Mouse (Mus musculus): ENCODE measurements around the gene Hoxb9. TPM values are rescaled to one million over a fixed set of nuclear protein-coding genes. Genes with fewer than 3 reads are reported as not detected.
A peak's percentile ranks its signal among the peaks of the same experiment; 100 is the strongest.

The Hoxb9 gene
- total and polyA plus RNA-seq, 2 experiments from 2014 or later = not detected

DNA sequence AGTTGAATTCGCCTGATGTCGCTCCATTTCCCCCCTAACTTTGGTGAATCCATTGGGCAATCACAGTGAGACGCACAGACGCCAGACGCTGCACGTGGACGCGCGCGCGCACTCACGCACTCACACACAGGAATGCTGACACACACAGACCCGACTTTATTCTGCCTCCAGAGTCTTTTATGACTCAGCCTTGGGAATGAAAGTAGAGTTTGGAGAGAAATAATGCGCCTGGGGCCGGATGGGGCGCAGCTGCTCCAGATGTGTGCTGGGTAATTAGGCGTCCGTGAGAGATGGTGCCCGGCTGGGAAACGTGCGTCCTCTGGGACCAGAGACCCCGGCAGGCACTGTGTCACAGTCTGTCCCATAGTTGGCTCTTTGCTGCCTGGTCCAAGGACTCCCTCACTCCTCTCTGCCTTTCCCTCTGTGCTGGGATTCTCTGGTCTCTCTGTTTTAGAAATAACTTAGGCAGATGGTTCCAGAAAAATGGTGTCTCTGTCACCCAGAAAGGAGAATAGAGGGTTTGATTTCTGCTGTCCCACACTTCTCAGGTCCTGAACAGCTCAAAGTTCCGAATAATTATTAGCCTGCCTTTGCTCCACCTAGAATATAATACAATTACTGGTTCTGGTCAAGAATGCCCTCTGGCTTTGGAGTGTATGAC, 10.8 kb upstream of the Hoxb9 start:
- Histone ChIP-seq H3K9ac (replicated peaks; ENCODE audit: low read length) (no peak overlapping the region), H3K27me3 (ENCODE audit: insufficient read depth, low read length) (peaks cover 96% of the 10 kb centered on the region), H3K9me3 (ENCODE audit: low read length) (0 out of 2 replicates have a peak, but pooled peaks cover 4% of the 10 kb centered on the region), H3K4me2 (ENCODE audit: low read depth, low read length) (no peak overlapping the region), H3K4me3 (ENCODE audit: low read length) (no peak overlapping the region), H3K4me1 (ENCODE audit: insufficient read depth, low read length) (no peaks in the 10 kb centered on the region), H3K36me3 (ENCODE audit: insufficient read depth, low read length) (no peaks in the 10 kb centered on the region), H3K27ac (no peak overlapping the region)
- TF ChIP-seq CTCF (IDR thresholded peaks at IDR 0.05; ENCODE audit: low read depth) = no peak
- DNase-seq (ENCODE audit: low spot score) = no peak
- under 1% methylated on average over 23 of the region's 23 CpGs for whole genome bisulfite sequencing
- no peak for ATAC-seq

DNA sequence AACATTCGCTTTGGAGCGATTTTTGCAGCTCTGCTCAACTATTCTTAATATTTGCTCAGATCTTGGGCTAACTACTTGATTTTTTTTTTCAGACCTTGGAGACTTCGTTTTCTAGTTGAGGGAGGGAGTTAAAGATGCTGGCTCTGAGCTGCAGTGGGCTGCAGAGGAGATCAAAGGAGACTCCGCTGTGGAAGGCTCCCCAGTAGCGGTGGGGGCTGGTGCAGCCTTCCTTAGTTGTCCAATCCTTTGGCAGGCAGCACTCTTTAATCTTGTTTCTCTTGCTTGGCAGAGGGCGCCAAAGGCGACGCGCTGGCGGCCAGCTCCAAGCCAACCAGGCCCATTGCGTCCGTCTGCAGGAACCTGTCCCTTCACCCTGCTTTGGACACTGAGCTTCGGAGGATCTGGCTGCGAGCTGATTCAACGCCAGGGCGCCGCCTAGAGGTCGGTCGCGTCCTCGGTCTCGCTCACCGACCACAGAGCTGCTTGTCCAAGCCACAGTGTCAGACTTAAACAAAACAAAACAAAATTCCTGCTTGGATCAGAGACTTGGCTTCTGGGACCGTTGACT, 9.8 kb upstream of the Hoxb9 start:
- no peaks in the 10 kb centered on the region for H3K4me1 ChIP-seq (ENCODE audit: insufficient read depth, low read length)
- H3K4me3 ChIP-seq (ENCODE audit: low read length) = no peak overlapping the region
- 0 out of 2 replicates have a peak, but pooled peaks cover 4% of the 10 kb centered on the region for H3K9me3 ChIP-seq (ENCODE audit: low read length)
- no peak for ATAC-seq
- H3K27me3 ChIP-seq (ENCODE audit: insufficient read depth, low read length) = peaks cover 94% of the 10 kb centered on the region
- H3K4me2 ChIP-seq (ENCODE audit: low read depth, low read length) = no peak overlapping the region
- H3K27ac ChIP-seq = no peak overlapping the region
- under 1% methylated on average over 24 of the region's 24 CpGs for WGBS
- H3K36me3 ChIP-seq (ENCODE audit: insufficient read depth, low read length) = no peaks in the 10 kb centered on the region
- TF ChIP-seq CTCF (IDR thresholded peaks at IDR 0.05; ENCODE audit: low read depth) = peak; percentile 76
- DNase-seq (ENCODE audit: low spot score) = peak; percentile 62
- no peak overlapping the region for H3K9ac ChIP-seq (replicated peaks; ENCODE audit: low read length)

DNA sequence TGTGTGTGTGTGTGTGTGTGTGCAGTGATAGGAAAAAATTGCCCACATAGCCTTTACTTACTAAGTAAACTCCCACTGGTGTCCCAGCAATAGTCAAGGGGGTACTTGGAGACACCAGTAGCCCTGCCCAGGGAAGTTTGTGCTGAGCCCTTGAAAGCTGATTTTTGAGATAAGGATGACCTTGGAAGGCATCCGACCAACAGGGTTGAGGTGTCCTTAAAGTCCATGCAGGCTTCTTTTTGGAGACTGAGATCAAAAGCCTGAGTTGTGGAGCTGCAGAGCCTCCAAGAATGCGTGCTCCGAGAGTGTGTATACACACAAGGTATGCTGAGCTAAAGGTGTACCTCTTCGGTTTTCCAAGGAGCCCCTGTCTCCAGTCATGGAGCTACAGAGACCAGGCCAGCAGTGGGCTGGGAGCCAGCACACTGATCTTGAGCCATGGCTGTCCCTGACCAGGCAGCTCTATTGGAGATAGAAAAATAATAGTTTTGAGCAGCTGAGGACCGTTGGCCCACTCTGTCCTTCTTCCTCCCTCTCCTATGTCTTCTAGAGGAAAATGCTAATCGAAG, 8.9 kb upstream of the Hoxb9 start:
- Histone ChIP-seq H3K27me3 (ENCODE audit: insufficient read depth, low read length) (peaks cover 94% of the 10 kb centered on the region), H3K9me3 (ENCODE audit: low read length) (0 out of 2 replicates have a peak, but pooled peaks cover 4% of the 10 kb centered on the region), H3K4me3 (ENCODE audit: low read length) (no peak overlapping the region), H3K36me3 (ENCODE audit: insufficient read depth, low read length) (no peaks in the 10 kb centered on the region), H3K4me2 (ENCODE audit: low read depth, low read length) (no peak overlapping the region), H3K27ac (no peak overlapping the region), H3K9ac (replicated peaks; ENCODE audit: low read length) (no peak overlapping the region), H3K4me1 (ENCODE audit: insufficient read depth, low read length) (no peaks in the 10 kb centered on the region)
- DNase-seq (ENCODE audit: low spot score) (no peak), ATAC-seq (no peak)
- WGBS = 7% methylated on average over 6 of the region's 6 CpGs
- TF ChIP-seq CTCF (IDR thresholded peaks at IDR 0.05; ENCODE audit: low read depth) = no peak

DNA sequence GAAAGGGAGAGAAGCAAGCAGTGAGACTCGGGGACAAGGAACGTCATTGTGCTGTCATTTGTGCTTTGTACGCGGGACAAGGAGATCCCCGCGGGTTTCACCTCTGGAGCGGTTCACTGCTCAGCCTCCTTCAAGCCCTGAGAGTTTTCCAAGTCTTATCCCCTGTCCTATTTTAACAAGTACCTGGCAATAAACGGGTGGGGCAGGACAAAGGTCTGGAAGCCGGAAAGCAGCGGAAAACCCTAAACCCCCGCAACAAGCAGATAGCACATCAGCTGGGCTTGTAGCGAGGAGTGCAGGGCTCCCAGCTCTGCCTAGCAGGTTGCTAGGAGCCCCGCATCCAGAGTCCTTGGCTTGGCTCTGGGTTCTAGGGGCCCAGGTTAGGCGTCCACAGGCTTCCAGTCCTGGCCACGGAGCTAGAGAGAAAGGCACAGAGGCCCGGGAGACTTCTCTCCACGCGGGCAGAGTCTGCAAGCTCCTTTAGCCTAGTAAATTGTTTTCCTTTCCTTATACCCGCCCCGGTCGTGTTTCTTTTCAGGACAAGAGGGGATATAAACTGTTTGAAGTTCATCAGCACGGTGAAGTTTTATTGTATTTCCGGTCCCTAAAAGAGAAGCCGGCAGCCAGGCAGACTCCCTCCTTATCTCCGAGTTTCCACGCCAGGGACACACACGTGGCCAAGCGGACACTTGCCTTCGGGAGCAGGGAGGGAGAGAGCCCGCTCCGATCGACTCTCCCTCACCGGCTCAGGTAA, 7.4 kb upstream of the Hoxb9 start:
- no peaks in the 10 kb centered on the region for H3K4me1 ChIP-seq (ENCODE audit: insufficient read depth, low read length)
- no peak overlapping the region for H3K9ac ChIP-seq (replicated peaks; ENCODE audit: low read length)
- H3K27me3 ChIP-seq (ENCODE audit: insufficient read depth, low read length) = peaks cover 93% of the 10 kb centered on the region
- no peak for TF ChIP-seq CTCF (IDR thresholded peaks at IDR 0.05; ENCODE audit: low read depth)
- H3K4me2 ChIP-seq (ENCODE audit: low read depth, low read length) = no peak overlapping the region
- H3K36me3 ChIP-seq (ENCODE audit: insufficient read depth, low read length) = no peaks in the 10 kb centered on the region
- H3K27ac ChIP-seq = no peak overlapping the region
- under 1% methylated on average over 33 of the region's 33 CpGs for WGBS
- no peak for ATAC-seq
- no peak for DNase-seq (ENCODE audit: low spot score)
- no peak overlapping the region for H3K4me3 ChIP-seq (ENCODE audit: low read length)
- 0 out of 2 replicates have a peak, but pooled peaks cover 4% of the 10 kb centered on the region for H3K9me3 ChIP-seq (ENCODE audit: low read length)

DNA sequence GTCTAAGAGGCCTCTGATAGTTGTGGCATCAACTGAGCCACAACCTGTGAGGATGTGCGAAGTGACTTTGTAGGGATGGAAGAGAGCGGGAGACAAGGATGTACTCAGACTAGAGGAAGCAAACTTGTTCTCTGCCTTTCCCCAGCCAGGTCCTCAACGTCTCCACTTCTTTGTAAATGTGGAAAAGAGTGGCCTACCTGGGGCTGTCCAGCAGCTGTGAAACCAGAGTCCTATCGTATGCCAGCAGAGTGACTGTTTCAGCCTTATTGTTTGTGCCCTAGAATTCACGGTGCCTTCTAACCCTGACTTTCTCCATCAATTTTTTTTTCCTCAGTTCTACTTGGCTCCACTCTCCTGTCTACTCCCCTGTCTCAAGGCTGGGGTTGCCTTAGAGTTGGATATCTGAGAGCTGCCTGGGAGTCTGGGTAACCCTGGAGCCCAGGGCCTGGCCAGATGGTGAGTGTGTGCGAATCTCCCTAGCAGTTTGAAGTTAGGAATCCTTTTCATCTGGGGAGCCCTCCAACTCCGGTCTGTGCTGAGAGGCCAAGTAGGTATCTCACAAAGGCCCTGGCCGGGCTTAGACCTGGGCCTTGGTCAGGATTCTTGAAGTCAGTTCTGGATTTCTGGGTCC, 6.8 kb upstream of the Hoxb9 start:
- Histone ChIP-seq H3K27me3 (ENCODE audit: insufficient read depth, low read length) (peaks cover 93% of the 10 kb centered on the region), H3K4me3 (ENCODE audit: low read length) (no peak overlapping the region), H3K27ac (no peak overlapping the region), H3K9ac (replicated peaks; ENCODE audit: low read length) (no peak overlapping the region), H3K9me3 (ENCODE audit: low read length) (0 out of 2 replicates have a peak, but pooled peaks cover 4% of the 10 kb centered on the region), H3K4me1 (ENCODE audit: insufficient read depth, low read length) (no peaks in the 10 kb centered on the region), H3K4me2 (ENCODE audit: low read depth, low read length) (no peak overlapping the region), H3K36me3 (ENCODE audit: insufficient read depth, low read length) (no peaks in the 10 kb centered on the region)
- DNase-seq (ENCODE audit: low spot score) (no peak), ATAC-seq (no peak)
- TF ChIP-seq CTCF (IDR thresholded peaks at IDR 0.05; ENCODE audit: low read depth) = no peak
- WGBS = 4% methylated on average over 8 of the region's 8 CpGs

DNA sequence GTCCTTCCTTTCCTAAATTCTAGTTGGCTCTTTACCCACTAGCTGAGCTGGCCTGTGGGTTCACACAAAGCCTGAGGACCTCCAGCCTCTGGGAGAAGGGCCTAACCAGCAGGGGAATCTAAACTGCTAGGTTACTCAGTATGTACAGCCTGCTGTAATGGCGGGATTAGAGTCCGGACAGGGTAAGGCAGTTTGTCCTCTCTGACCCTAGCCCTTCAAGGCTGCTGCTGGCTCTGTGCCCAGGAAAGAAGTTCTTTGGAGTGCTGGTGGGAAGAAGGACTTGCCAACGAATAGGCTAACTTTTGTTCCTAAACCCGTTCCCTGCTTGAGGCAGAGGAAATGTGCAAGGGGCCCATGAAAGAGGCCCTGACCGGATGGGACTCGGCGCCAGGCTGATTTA, 5.3 kb upstream of the Hoxb9 start:
- H3K4me2 ChIP-seq (ENCODE audit: low read depth, low read length) = no peak overlapping the region
- DNase-seq (ENCODE audit: low spot score) = no peak
- no peak overlapping the region for H3K27ac ChIP-seq
- no peaks in the 10 kb centered on the region for H3K4me1 ChIP-seq (ENCODE audit: insufficient read depth, low read length)
- no peaks in the 10 kb centered on the region for H3K36me3 ChIP-seq (ENCODE audit: insufficient read depth, low read length)
- peaks cover 90% of the 10 kb centered on the region for H3K27me3 ChIP-seq (ENCODE audit: insufficient read depth, low read length)
- no peak for ATAC-seq
- WGBS = 2% methylated on average over 7 of the region's 7 CpGs
- no peak for TF ChIP-seq CTCF (IDR thresholded peaks at IDR 0.05; ENCODE audit: low read depth)
- H3K9ac ChIP-seq (replicated peaks; ENCODE audit: low read length) = no peak overlapping the region
- 0 out of 2 replicates have a peak, but pooled peaks cover 4% of the 10 kb centered on the region for H3K9me3 ChIP-seq (ENCODE audit: low read length)
- no peak overlapping the region for H3K4me3 ChIP-seq (ENCODE audit: low read length)
